Mouse (Mus musculus) ES-Bruce4 (cell line): ENCODE measurements around the gene Rgs3. TPM values are rescaled to one million over a fixed set of nuclear protein-coding genes. Genes with fewer than 3 reads are reported as not detected.
"Not testable (repeated sequence)": the region's sequence is repeated elsewhere in the genome, so short reads cannot be mapped to it uniquely, and the experiment has no call there.

Source experiments
- H3K27ac ChIP-seq: 2 replicates; pipeline ENCODE4 v1.5.1; 2012; ENCODE audit warnings: low read length, inconsistent platforms; ENCODE audit not compliant: insufficient read depth
- H3K27me3 ChIP-seq: 2 replicates; pipeline ENCODE4 v1.6.1; 2012; ENCODE audit warnings: mild to moderate bottlenecking, low read length, inconsistent platforms; ENCODE audit not compliant: control insufficient read depth, poor library complexity, insufficient read depth, severe bottlenecking
- H3K36me3 ChIP-seq: 2 replicates; pipeline ENCODE4 v1.6.1; 2012; ENCODE audit warnings: inconsistent platforms, mild to moderate bottlenecking, low read length, moderate library complexity; ENCODE audit not compliant: control insufficient read depth, poor library complexity, insufficient read depth, severe bottlenecking
- H3K4me1 ChIP-seq: one replicate; pipeline ENCODE4 v1.8.1; 2011; ENCODE audit warnings: low read length; ENCODE audit not compliant: control insufficient read depth, insufficient read depth
- H3K4me3 ChIP-seq: 2 replicates; pipeline ENCODE4 v1.5.1; 2011; ENCODE audit warnings: low read depth, mild to moderate bottlenecking, low read length
- H3K9ac ChIP-seq: 2 replicates; pipeline ENCODE4 v1.6.1; 2012; ENCODE audit warnings: low read depth, mild to moderate bottlenecking, inconsistent platforms; ENCODE audit not compliant: poor library complexity, severe bottlenecking
- H3K9me3 ChIP-seq: replicated peaks from 2 replicates; pipeline ENCODE4 v1.6.1; 2012; ENCODE audit warnings: mild to moderate bottlenecking, low read length, inconsistent platforms; ENCODE audit not compliant: control insufficient read depth, poor library complexity, insufficient read depth, severe bottlenecking
- CTCF ChIP-seq: IDR thresholded peaks from one replicate; pipeline ENCODE4 v1.8.1; 2011; ENCODE audit warnings: low read depth, low read length
- EP300 ChIP-seq: IDR thresholded peaks from 2 replicates; pipeline ENCODE4 v1.6.1; 2011; ENCODE audit warnings: low read depth, low read length; ENCODE audit not compliant: insufficient read depth
- POLR2A ChIP-seq: IDR thresholded peaks from one replicate; pipeline ENCODE4 v1.8.1; 2011; ENCODE audit warnings: low read length; ENCODE audit not compliant: insufficient read depth
- polyA plus RNA-seq: library from polyadenylated mRNA; stranded (reverse); fragments of >200 nt; gene quantifications from 2 replicates; pipeline ENCODE4 v1.2.4, GENCODE M21; 2011; ENCODE audit warnings: low read depth; ENCODE audit not compliant: missing spikeins, insufficient read depth, insufficient read length

The Rgs3 gene
- polyA plus RNA-seq, 1 experiment, result 15.3 TPM

- Histone ChIP-seq H3K4me1 (no peaks in the 10 kb centered on the region), H3K27me3 (no peaks in the 10 kb centered on the region), H3K27ac (no peak overlapping the region), H3K9me3 (no peaks in the 10 kb centered on the region), H3K9ac (no peak overlapping the region), H3K36me3 (no peaks in the 10 kb centered on the region), H3K4me3 (no peak overlapping the region)
- TF ChIP-seq CTCF (no peak), POLR2A (no peak), EP300 (no peak)
Measured at GRCm38 (mm10) chr4:62590878-62591277, 31.2 kb downstream of the Rgs3 start.

DNA sequence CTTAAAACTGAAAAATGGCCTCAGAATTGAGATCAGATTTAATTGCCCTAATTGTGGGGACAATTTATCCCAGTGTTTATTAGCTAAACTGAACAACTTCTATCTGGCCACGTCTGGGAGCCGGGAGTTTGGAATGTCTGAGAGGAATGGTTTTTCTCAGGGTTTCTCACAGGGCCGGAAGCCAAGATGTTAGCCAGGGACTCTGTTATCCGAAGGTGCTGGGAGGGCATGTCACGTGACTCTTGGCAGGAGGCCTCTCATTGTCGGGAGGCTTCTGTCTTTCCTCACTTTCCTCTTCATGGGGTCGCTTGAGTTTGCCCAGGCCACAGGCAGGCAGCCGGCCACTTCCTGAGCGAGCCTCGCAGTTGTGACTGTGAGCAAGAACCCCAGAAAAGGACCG lies 31.7 kb downstream of the Rgs3 start:
- Histone ChIP-seq H3K9ac (no peak overlapping the region), H3K4me3 (no peak overlapping the region), H3K27me3 (no peaks in the 10 kb centered on the region), H3K27ac (no peak overlapping the region), H3K9me3 (no peaks in the 10 kb centered on the region), H3K36me3 (no peaks in the 10 kb centered on the region), H3K4me1 (no peaks in the 10 kb centered on the region)
- TF ChIP-seq POLR2A, result no peak
- TF ChIP-seq EP300, result no peak
- no peak for TF ChIP-seq CTCF

DNA sequence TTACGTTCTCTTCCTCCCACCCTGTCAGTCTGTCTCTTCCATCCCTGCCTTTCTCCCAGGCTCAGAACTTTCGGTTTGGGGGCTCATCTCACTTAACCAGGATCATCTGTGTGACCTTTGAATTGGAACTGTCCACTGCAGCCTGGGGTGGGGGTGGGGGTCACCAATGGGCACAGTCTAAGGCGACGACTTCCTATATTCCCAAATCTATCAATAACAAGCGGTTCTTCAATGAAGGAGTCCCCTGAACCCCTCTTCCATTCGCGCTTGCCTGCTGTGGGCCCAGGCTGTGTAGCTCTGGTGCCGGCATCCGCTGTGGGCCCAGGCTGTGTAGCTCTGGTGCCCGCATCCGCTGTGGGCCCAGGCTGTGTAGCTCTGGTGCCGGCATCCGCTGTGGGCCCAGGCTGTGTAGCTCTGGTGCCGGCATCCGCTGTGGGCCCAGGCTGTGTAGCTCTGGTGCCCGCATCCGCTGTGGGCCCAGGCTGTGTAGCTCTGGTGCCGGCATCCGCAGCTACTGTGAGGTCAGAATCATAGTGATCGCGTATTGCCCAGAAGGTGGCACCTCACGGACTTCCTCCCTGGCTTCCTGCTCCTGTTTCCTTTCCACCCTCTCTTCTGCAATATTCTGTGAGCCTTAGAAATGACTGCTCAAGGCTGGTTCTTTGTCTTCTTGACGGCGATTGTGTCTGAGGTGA lies 34.0 kb downstream of the Rgs3 start:
- H3K36me3 ChIP-seq, H3K27ac ChIP-seq, H3K9ac ChIP-seq: not testable (repeated sequence)

DNA sequence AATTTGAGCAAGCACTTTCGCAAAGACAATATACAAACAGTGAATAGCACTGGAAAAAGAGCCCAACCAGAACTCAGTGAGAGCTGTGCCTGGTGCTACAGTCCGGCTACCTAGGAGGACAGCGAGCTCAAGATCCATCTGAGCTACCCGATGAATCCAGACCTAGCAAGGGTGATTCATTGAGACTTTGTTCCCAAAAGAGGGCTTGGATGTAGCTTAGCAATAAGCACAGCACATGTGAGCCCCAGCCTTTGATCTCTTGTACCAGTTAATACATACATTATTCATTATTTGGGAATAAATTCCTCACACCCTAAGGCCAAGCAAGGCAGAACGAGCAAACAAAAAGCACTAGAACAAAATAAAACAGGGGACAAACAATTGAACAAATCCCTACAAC lies 34.8 kb downstream of the Rgs3 start:
- TF ChIP-seq CTCF (no peak), POLR2A (no peak), EP300 (no peak)
- H3K4me3 ChIP-seq, result no peak overlapping the region
- H3K9ac ChIP-seq, result no peak overlapping the region
- no peak overlapping the region for H3K27ac ChIP-seq
- no peaks in the 10 kb centered on the region for H3K36me3 ChIP-seq
- H3K4me1 ChIP-seq, result no peaks in the 10 kb centered on the region
- no peaks in the 10 kb centered on the region for H3K9me3 ChIP-seq
- H3K27me3 ChIP-seq, result no peaks in the 10 kb centered on the region

More for the DNA sequence above, 34.0 kb downstream of the Rgs3 start:
- H3K4me1 ChIP-seq, H3K4me3 ChIP-seq, H3K27me3 ChIP-seq, H3K9me3 ChIP-seq: not testable (repeated sequence)

DNA sequence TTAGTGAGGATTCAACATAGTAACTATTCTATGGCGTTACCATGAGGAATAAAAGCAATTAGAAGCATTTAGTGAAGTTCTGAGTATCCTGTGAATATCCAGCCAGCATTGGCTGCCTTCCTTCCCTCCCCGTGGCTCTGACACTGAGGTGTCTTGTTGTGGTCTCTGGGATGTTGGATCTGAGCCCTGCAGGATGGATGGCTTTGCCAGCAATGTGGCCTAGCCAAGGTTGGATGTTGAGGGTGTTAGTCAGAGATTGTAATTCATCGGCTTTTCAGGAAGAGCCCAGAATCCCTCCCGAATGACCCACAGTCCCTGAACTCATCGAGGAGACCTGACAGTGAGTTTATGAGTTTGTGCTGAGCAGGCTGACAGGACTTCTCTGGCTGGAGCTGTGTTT lies 36.4 kb downstream of the Rgs3 start:
- TF ChIP-seq POLR2A, result no peak
- no peak for TF ChIP-seq CTCF
- no peak for TF ChIP-seq EP300
- Histone ChIP-seq H3K9ac (no peak overlapping the region), H3K36me3 (no peaks in the 10 kb centered on the region), H3K9me3 (no peaks in the 10 kb centered on the region), H3K27me3 (no peaks in the 10 kb centered on the region), H3K4me1 (no peaks in the 10 kb centered on the region), H3K27ac (no peak overlapping the region), H3K4me3 (no peak overlapping the region)

GRCm38 (mm10) chr4:62600549-62600948 lies 40.9 kb downstream of the Rgs3 start:
- Histone ChIP-seq H3K27me3 (no peaks in the 10 kb centered on the region), H3K4me1 (no peaks in the 10 kb centered on the region), H3K27ac (no peak overlapping the region), H3K36me3 (no peaks in the 10 kb centered on the region), H3K4me3 (no peak overlapping the region), H3K9me3 (no peaks in the 10 kb centered on the region), H3K9ac (no peak overlapping the region)
- no peak for TF ChIP-seq CTCF
- no peak for TF ChIP-seq EP300
- no peak for TF ChIP-seq POLR2A
